Mouse (Mus musculus): ENCODE data around the gene Ces1f.

Gene Ces1f

GRCm38 (mm10) chr8:93211091-93211490 lies 68.5 kb downstream of the Ces1f start:
- DNase-seq (ENCODE audit: low read depth, low spot score) = no peak
